Mouse (Mus musculus): ENCODE results near the gene Vmn2r7. TPM values are rescaled to one million over a fixed set of nuclear protein-coding genes. Genes with fewer than 3 reads are reported as not detected.
"Not testable (repeated sequence)": the region's sequence is repeated elsewhere in the genome, so short reads cannot be mapped to it uniquely, and the experiment has no call there.

The Vmn2r7 gene
- polyA plus RNA-seq, 1 experiment from 2014 or later: not detected

DNA sequence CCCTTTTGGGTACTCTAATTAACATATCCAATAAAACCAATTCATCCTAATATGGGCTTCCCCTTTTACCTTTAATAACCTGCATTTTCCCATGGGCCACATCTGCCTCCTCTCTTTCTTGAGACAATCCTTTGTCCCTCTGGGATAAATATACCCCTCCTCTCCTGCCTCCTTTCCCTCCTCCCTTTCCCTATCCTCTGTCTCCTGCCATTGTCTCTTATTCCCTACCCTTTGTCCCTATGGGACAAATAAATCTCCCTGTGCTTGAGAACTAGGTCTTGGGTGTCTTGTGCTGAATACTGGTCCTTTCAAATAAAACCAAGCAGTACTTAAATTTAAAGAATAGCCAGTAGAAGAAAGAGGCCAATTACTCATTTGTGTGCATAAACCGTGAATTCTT, 13.4 kb downstream of the Vmn2r7 start:
- Histone ChIP-seq H3K4me2 (replicated peaks; ENCODE audit: low read depth) (no peak overlapping the region), H3K9me3 (ENCODE audit: control insufficient read depth, low read length) (no peaks in the 10 kb centered on the region), H3K4me3 (ENCODE audit: low read depth, low read length) (no peak overlapping the region), H3K27me3 (ENCODE audit: control insufficient read depth, insufficient read depth, low read length) (no peaks in the 10 kb centered on the region), H3K9ac (ENCODE audit: low read length) (no peak overlapping the region), H3K27ac (replicated peaks) (no peak overlapping the region), H3K4me1 (replicated peaks; ENCODE audit: control insufficient read depth, insufficient read depth) (no peaks in the 10 kb centered on the region), H3K36me3 (ENCODE audit: control insufficient read depth, insufficient read depth, low read length) (no peaks in the 10 kb centered on the region)
- ATAC-seq (ENCODE audit: low FRiP score, low TSS enrichment) (no peak), DNase-seq (ENCODE audit: low spot score) (no peak)
- no peak for TF ChIP-seq EP300 (optimal IDR thresholded peaks at IDR 0.05)
- no peak for TF ChIP-seq CTCF (IDR thresholded peaks at IDR 0.05; ENCODE audit: low read depth)
- WGBS: 69% methylated on average over 1 of the region's 1 CpGs

DNA sequence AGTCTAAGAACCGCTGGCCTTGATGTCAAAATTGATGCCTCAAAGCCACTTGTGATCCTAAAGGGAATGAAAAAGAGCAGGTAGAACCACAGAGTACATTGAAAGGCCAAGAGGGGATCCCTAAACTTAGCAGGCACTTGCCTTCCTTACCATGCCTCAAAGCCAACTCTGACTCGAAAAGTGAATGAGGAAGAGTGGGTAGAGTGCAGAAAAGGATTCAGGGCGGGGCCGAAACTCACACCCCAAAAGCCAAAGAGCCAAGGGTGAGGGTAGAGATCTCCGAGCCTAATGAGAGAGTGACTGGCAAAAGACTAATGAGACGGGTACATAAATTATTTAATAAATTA, 53.3 kb downstream of the Vmn2r7 start:
- TF ChIP-seq EP300 (optimal IDR thresholded peaks at IDR 0.05): no peak
- no peak for TF ChIP-seq CTCF (IDR thresholded peaks at IDR 0.05; ENCODE audit: low read depth)
- no peaks in the 10 kb centered on the region for H3K27me3 ChIP-seq (ENCODE audit: control insufficient read depth, insufficient read depth, low read length)
- H3K27ac ChIP-seq (replicated peaks): no peak overlapping the region
- no peak overlapping the region for H3K9ac ChIP-seq (ENCODE audit: low read length)
- ATAC-seq (ENCODE audit: low FRiP score, low TSS enrichment) (no peak), DNase-seq (ENCODE audit: low spot score) (no peak)
- no peaks in the 10 kb centered on the region for H3K4me1 ChIP-seq (replicated peaks; ENCODE audit: control insufficient read depth, insufficient read depth)
- whole genome bisulfite sequencing: 47% methylated on average over 6 of the region's 6 CpGs
- H3K36me3 ChIP-seq (ENCODE audit: control insufficient read depth, insufficient read depth, low read length): no peaks in the 10 kb centered on the region
- no peak overlapping the region for H3K4me3 ChIP-seq (ENCODE audit: low read depth, low read length)
- H3K9me3 ChIP-seq (ENCODE audit: control insufficient read depth, low read length): no peaks in the 10 kb centered on the region
- H3K4me2 ChIP-seq (replicated peaks; ENCODE audit: low read depth): no peak overlapping the region

GRCm38 (mm10) chr3:64790509-64791244, 53.9 kb downstream of the Vmn2r7 start:
- Histone ChIP-seq H3K4me2 (replicated peaks; ENCODE audit: low read depth) (no peak overlapping the region), H3K36me3 (ENCODE audit: control insufficient read depth, insufficient read depth, low read length) (no peaks in the 10 kb centered on the region), H3K9me3 (ENCODE audit: control insufficient read depth, low read length) (no peaks in the 10 kb centered on the region), H3K4me1 (replicated peaks; ENCODE audit: control insufficient read depth, insufficient read depth) (no peaks in the 10 kb centered on the region), H3K4me3 (ENCODE audit: low read depth, low read length) (no peak overlapping the region), H3K27me3 (ENCODE audit: control insufficient read depth, insufficient read depth, low read length) (no peaks in the 10 kb centered on the region), H3K27ac (replicated peaks) (no peak overlapping the region), H3K9ac (ENCODE audit: low read length) (no peak overlapping the region)
- 50% methylated on average over 10 of the region's 10 CpGs for WGBS
- TF ChIP-seq CTCF (IDR thresholded peaks at IDR 0.05; ENCODE audit: low read depth) (peak; percentile 88), EP300 (optimal IDR thresholded peaks at IDR 0.05) (no peak)
- DNase-seq (ENCODE audit: low spot score) (peak; percentile 54), ATAC-seq (ENCODE audit: low FRiP score, low TSS enrichment) (no peak)

DNA sequence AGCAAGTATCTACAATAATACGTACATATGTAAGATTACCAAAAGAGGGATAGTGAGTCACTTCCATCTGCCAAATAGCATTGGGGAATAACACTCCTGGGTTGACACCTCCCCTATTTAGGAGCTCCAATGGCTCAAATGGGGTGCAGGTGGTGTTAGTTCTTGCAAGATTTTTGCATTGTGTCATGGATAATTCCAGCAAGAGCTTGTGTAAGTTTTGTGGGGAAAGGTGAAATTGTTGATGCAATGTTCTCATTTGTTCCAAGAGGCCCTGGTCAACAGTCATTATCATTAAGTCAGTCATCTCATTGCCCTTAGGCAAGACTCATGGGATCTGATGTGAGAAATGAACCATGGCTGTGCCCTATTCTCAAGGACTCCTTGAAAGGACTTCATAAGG, 61.7 kb downstream of the Vmn2r7 start:
- Histone ChIP-seq H3K4me2 (replicated peaks; ENCODE audit: low read depth) (no peak overlapping the region), H3K4me3 (ENCODE audit: low read depth, low read length) (no peak overlapping the region), H3K27ac (replicated peaks) (no peak overlapping the region), H3K9ac (ENCODE audit: low read length) (no peak overlapping the region), H3K27me3 (ENCODE audit: control insufficient read depth, insufficient read depth, low read length) (no peaks in the 10 kb centered on the region), H3K4me1 (replicated peaks; ENCODE audit: control insufficient read depth, insufficient read depth) (no peaks in the 10 kb centered on the region), H3K36me3 (ENCODE audit: control insufficient read depth, insufficient read depth, low read length) (no peaks in the 10 kb centered on the region), H3K9me3 (ENCODE audit: control insufficient read depth, low read length) (no peaks in the 10 kb centered on the region)
- ATAC-seq (ENCODE audit: low FRiP score, low TSS enrichment) (no peak), DNase-seq (ENCODE audit: low spot score) (no peak)
- 83% methylated on average over 1 of the region's 1 CpGs for WGBS
- TF ChIP-seq EP300 (optimal IDR thresholded peaks at IDR 0.05) (no peak), CTCF (IDR thresholded peaks at IDR 0.05; ENCODE audit: low read depth) (no peak)

GRCm38 (mm10) chr3:64772132-64772531, 72.4 kb downstream of the Vmn2r7 start:
- Histone ChIP-seq H3K36me3 (ENCODE audit: control insufficient read depth, insufficient read depth, low read length) (no peaks in the 10 kb centered on the region), H3K27me3 (ENCODE audit: control insufficient read depth, insufficient read depth, low read length) (no peaks in the 10 kb centered on the region), H3K9me3 (ENCODE audit: control insufficient read depth, low read length) (no peaks in the 10 kb centered on the region), H3K4me3 (ENCODE audit: low read depth, low read length) (no peak overlapping the region), H3K4me2 (replicated peaks; ENCODE audit: low read depth) (no peak overlapping the region), H3K9ac (ENCODE audit: low read length) (no peak overlapping the region), H3K27ac (replicated peaks) (no peak overlapping the region), H3K4me1 (replicated peaks; ENCODE audit: control insufficient read depth, insufficient read depth) (no peaks in the 10 kb centered on the region)
- WGBS: 59% methylated on average over 1 of the region's 1 CpGs
- TF ChIP-seq EP300 (optimal IDR thresholded peaks at IDR 0.05) (no peak), CTCF (IDR thresholded peaks at IDR 0.05; ENCODE audit: low read depth) (no peak)
- DNase-seq (ENCODE audit: low spot score) (no peak), ATAC-seq (ENCODE audit: low FRiP score, low TSS enrichment) (no peak)

GRCm38 (mm10) chr3:64756145-64756544, 88.4 kb downstream of the Vmn2r7 start:
- DNase-seq (ENCODE audit: low spot score) (no peak), ATAC-seq (ENCODE audit: low FRiP score, low TSS enrichment) (no peak)
- Histone ChIP-seq H3K4me2 (replicated peaks; ENCODE audit: low read depth) (no peak overlapping the region), H3K4me3 (ENCODE audit: low read depth, low read length) (no peak overlapping the region), H3K27ac (replicated peaks) (no peak overlapping the region), H3K27me3 (ENCODE audit: control insufficient read depth, insufficient read depth, low read length) (no peaks in the 10 kb centered on the region), H3K36me3 (ENCODE audit: control insufficient read depth, insufficient read depth, low read length) (no peaks in the 10 kb centered on the region), H3K9me3 (ENCODE audit: control insufficient read depth, low read length) (no peaks in the 10 kb centered on the region), H3K4me1 (replicated peaks; ENCODE audit: control insufficient read depth, insufficient read depth) (no peaks in the 10 kb centered on the region), H3K9ac (ENCODE audit: low read length) (no peak overlapping the region)
- TF ChIP-seq EP300 (optimal IDR thresholded peaks at IDR 0.05) (no peak), CTCF (IDR thresholded peaks at IDR 0.05; ENCODE audit: low read depth) (no peak)
- WGBS: 72% methylated on average over 2 of the region's 2 CpGs

DNA sequence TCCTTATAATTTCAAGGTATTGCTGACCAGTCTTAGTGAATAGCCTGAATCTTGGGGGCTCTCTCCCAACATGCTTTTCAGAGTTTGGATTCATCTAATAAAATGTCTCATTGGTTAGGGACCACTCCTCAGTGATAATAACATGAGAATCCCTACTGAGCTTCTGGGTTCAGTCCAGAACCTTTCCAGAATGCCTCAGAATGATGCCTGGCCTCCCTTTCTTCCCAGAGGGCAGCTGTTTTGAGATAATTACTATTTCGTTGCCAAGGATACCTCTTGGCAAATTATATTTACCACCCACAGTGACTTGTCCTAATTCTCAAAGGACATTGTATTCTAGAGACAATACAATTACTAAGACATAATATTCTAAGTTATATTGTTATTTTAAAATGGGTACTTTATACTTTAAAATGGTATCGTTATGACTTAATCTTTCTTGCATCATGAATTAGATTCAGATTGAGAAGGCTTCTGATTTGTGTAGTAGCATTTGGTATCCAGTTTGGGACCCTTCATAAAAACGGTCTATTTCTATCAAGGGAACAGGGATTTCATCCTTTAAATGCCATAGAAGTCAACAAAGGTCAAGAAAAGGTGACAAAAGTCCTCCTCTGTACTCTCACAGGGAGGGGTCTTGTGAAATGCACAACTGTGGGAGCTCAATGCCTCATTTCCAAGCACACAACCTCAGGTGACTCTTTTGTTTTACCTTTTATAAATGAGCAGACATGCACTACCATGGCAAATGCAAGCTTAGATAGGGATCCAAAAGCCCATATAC, 117.2 kb downstream of the Vmn2r7 start:
- not testable (repeated sequence) for H3K27me3 ChIP-seq (ENCODE audit: control insufficient read depth, insufficient read depth, low read length); H3K27ac ChIP-seq (replicated peaks); H3K9ac ChIP-seq (ENCODE audit: low read length); H3K36me3 ChIP-seq (ENCODE audit: control insufficient read depth, insufficient read depth, low read length); H3K4me3 ChIP-seq (ENCODE audit: low read depth, low read length); H3K4me2 ChIP-seq (replicated peaks; ENCODE audit: low read depth); DNase-seq (ENCODE audit: low spot score); H3K9me3 ChIP-seq (ENCODE audit: control insufficient read depth, low read length); H3K4me1 ChIP-seq (replicated peaks; ENCODE audit: control insufficient read depth, insufficient read depth); ATAC-seq (ENCODE audit: low FRiP score, low TSS enrichment)
- 68% methylated on average over 3 of the region's 3 CpGs for WGBS

- not testable (repeated sequence) for DNase-seq (ENCODE audit: low spot score); H3K4me3 ChIP-seq (ENCODE audit: low read depth, low read length); H3K36me3 ChIP-seq (ENCODE audit: control insufficient read depth, insufficient read depth, low read length); H3K4me1 ChIP-seq (replicated peaks; ENCODE audit: control insufficient read depth, insufficient read depth); ATAC-seq (ENCODE audit: low FRiP score, low TSS enrichment); H3K27me3 ChIP-seq (ENCODE audit: control insufficient read depth, insufficient read depth, low read length); H3K9ac ChIP-seq (ENCODE audit: low read length); H3K9me3 ChIP-seq (ENCODE audit: control insufficient read depth, low read length); H3K27ac ChIP-seq (replicated peaks); H3K4me2 ChIP-seq (replicated peaks; ENCODE audit: low read depth)
- WGBS: 94% methylated on average over 1 of the region's 1 CpGs
These were observed 118.8 kb downstream of the Vmn2r7 start for GRCm38 (mm10) chr3:64725736-64726135.
